Comparison of ENCODE assay signal across 34 mouse cellular contexts in genomic region chr10:24087168-24087567, GRCm38 (mm10). TPM values are rescaled to one million over a fixed set of nuclear protein-coding genes. Genes with fewer than 3 reads are reported as not detected.
DNase-seq lines count a peak whose midpoint lies in the region; ATAC-seq and TF ChIP-seq lines count a peak whose summit lies in the region.
"Had no signal": no experiment of that assay in that cellular context is flagged by ENCODE, and none has a peak within 500 bp of the region (broad histone marks: within the 10 kb centered on the region; RNA-seq: fewer than 3 reads in every experiment).

No protein-coding gene starts in this region.

- H3K27ac ChIP-seq in liver, embryonic 16.5 days (ENCODE audit: low read length): no peak overlapping the region
- no peak overlapping the region for H3K27ac ChIP-seq in liver, embryonic 11.5 days (ENCODE audit: low read depth, low read length)
- peak overlapping the region; percentile 20; the same call in 1 of the 2 replicates for H3K27ac ChIP-seq in intestine, embryonic 16.5 days (ENCODE audit: low read length)
- H3K27ac ChIP-seq in thymus, adult 2 months (ENCODE audit: control insufficient read depth, insufficient read depth, low read length): no peak overlapping the region
- H3K27ac ChIP-seq: embryonic facial prominence, embryonic 10.5 days; embryonic facial prominence, embryonic 13.5 days; forebrain, embryonic 12.5 days; forebrain, embryonic 15.5 days; heart, embryonic 15.5 days; hindbrain, embryonic 10.5 days; hindbrain, embryonic 13.5 days had no signal

- H3K4me2 ChIP-seq in liver, embryonic 16.5 days (ENCODE audit: low read depth, low read length): no peak overlapping the region
- no peak overlapping the region for H3K4me2 ChIP-seq in liver, embryonic 11.5 days
- H3K4me2 ChIP-seq in intestine, embryonic 16.5 days (ENCODE audit: low read depth, low read length): no peak overlapping the region
- H3K4me2 ChIP-seq: embryonic facial prominence, embryonic 13.5 days; forebrain, embryonic 12.5 days; forebrain, embryonic 15.5 days; heart, embryonic 12.5 days; heart, embryonic 15.5 days; hindbrain, embryonic 13.5 days had no signal

- no peak for TF ChIP-seq CTCF in thymus, adult 2 months (IDR thresholded peaks at IDR 0.05; ENCODE audit: borderline replicate concordance, control insufficient read depth, extremely low read depth, insufficient read depth, low read length, poor library complexity)

- no peaks in the 10 kb centered on the region; the same call in 1 of the 2 replicates for H3K4me1 ChIP-seq in liver, embryonic 16.5 days (ENCODE audit: control insufficient read depth, low read depth, low read length)
- H3K4me1 ChIP-seq in liver, embryonic 11.5 days (replicated peaks; ENCODE audit: control insufficient read depth, insufficient read depth, low read length): no peaks in the 10 kb centered on the region
- peaks cover 4% of the 10 kb centered on the region; the same call in 1 of the 2 replicates for H3K4me1 ChIP-seq in megakaryocyte, embryonic 14.5 days
- no peaks in the 10 kb centered on the region for H3K4me1 ChIP-seq in intestine, embryonic 16.5 days (ENCODE audit: control insufficient read depth, insufficient read depth, low read length)
- H3K4me1 ChIP-seq in thymus, adult 2 months (replicated peaks; ENCODE audit: control insufficient read depth, insufficient read depth, low read length): no peaks in the 10 kb centered on the region
- H3K4me1 ChIP-seq: embryonic facial prominence, embryonic 10.5 days; embryonic facial prominence, embryonic 13.5 days; forebrain, embryonic 12.5 days; forebrain, embryonic 15.5 days; heart, embryonic 12.5 days; heart, embryonic 15.5 days; hindbrain, embryonic 10.5 days; hindbrain, embryonic 13.5 days had no signal

- no peak for DNase-seq in liver, embryonic 11.5 days (ENCODE audit: low spot score)
- no peak for DNase-seq in thymus, adult 2 months
- DNase-seq: adrenal gland, adult 2 months; adrenal gland, postnatal 14 days; cerebellum, adult 11-12 months; cerebellum, adult 8-10 months; cerebellum, postnatal 10 days; cerebellum, postnatal 36 days; embryo, embryonic 11 days; gastrocnemius, postnatal 25 days; heart, adult 18-20 months; heart, postnatal 10 days; heart, postnatal 36 days had no signal

- H3K36me3 ChIP-seq in liver, embryonic 16.5 days (ENCODE audit: control insufficient read depth, insufficient read depth): no peaks in the 10 kb centered on the region
- H3K36me3 ChIP-seq in liver, embryonic 11.5 days (ENCODE audit: control insufficient read depth, insufficient read depth, low read length): no peaks in the 10 kb centered on the region
- no peaks in the 10 kb centered on the region for H3K36me3 ChIP-seq in megakaryocyte, embryonic 14.5 days (replicated peaks; ENCODE audit: low read length)
- H3K36me3 ChIP-seq in intestine, embryonic 16.5 days (ENCODE audit: control insufficient read depth, insufficient read depth, low read length): no peaks in the 10 kb centered on the region
- H3K36me3 ChIP-seq in thymus, adult 2 months (ENCODE audit: control insufficient read depth, insufficient read depth, low read length): no peaks in the 10 kb centered on the region
- H3K36me3 ChIP-seq: embryonic facial prominence, embryonic 10.5 days; embryonic facial prominence, embryonic 13.5 days; forebrain, embryonic 12.5 days; forebrain, embryonic 15.5 days; heart, embryonic 12.5 days; heart, embryonic 15.5 days; hindbrain, embryonic 10.5 days; hindbrain, embryonic 13.5 days had no signal

- ATAC-seq in liver, embryonic 16.5 days (ENCODE audit: low read depth): peak; percentile 27; the same call in 1 of the 2 replicates
- no peak for ATAC-seq in liver, embryonic 11.5 days (replicated peaks; ENCODE audit: low FRiP score)
- ATAC-seq in megakaryocyte, adult 5-6 weeks (ENCODE audit: poor library complexity, severe bottlenecking): no peak
- peak; percentile 14; the same call in 1 of the 2 replicates for ATAC-seq in intestine, embryonic 16.5 days
- ATAC-seq: CD4-positive, CD25-positive, alpha-beta regulatory T cell, adult 4 months; forebrain, embryonic 15.5 days had no signal

- H3K9ac ChIP-seq in liver, embryonic 16.5 days (ENCODE audit: low read depth, low read length): no peak overlapping the region
- H3K9ac ChIP-seq in liver, embryonic 11.5 days (ENCODE audit: low read depth, low read length): no peak overlapping the region
- no peak overlapping the region for H3K9ac ChIP-seq in intestine, embryonic 16.5 days (ENCODE audit: low read depth, low read length)
- H3K9ac ChIP-seq: embryonic facial prominence, embryonic 13.5 days; forebrain, embryonic 12.5 days; forebrain, embryonic 15.5 days; heart, embryonic 12.5 days; heart, embryonic 15.5 days; hindbrain, embryonic 13.5 days had no signal

- no peaks in the 10 kb centered on the region for H3K27me3 ChIP-seq in liver, embryonic 16.5 days (ENCODE audit: control insufficient read depth, insufficient read depth, low read depth, low read length)
- no peaks in the 10 kb centered on the region for H3K27me3 ChIP-seq in liver, embryonic 11.5 days (replicated peaks; ENCODE audit: control insufficient read depth, insufficient read depth, low read length)
- no peaks in the 10 kb centered on the region for H3K27me3 ChIP-seq in megakaryocyte, embryonic 14.5 days (replicated peaks)
- no peaks in the 10 kb centered on the region for H3K27me3 ChIP-seq in intestine, embryonic 16.5 days (replicated peaks; ENCODE audit: control insufficient read depth, insufficient read depth, low read length)
- no peaks in the 10 kb centered on the region for H3K27me3 ChIP-seq in thymus, adult 2 months (ENCODE audit: control insufficient read depth, insufficient read depth, low read length)
- H3K27me3 ChIP-seq: embryonic facial prominence, embryonic 13.5 days; forebrain, embryonic 12.5 days; forebrain, embryonic 15.5 days; heart, embryonic 12.5 days; heart, embryonic 15.5 days; hindbrain, embryonic 13.5 days had no signal

- H3K9me3 ChIP-seq in liver, embryonic 16.5 days (replicated peaks; ENCODE audit: control insufficient read depth, low read length): no peaks in the 10 kb centered on the region
- no peaks in the 10 kb centered on the region for H3K9me3 ChIP-seq in liver, embryonic 11.5 days (ENCODE audit: control insufficient read depth, low read length)
- H3K9me3 ChIP-seq in megakaryocyte, embryonic 14.5 days: no peaks in the 10 kb centered on the region
- no peaks in the 10 kb centered on the region for H3K9me3 ChIP-seq in intestine, embryonic 16.5 days (ENCODE audit: control insufficient read depth, low read length)
- H3K9me3 ChIP-seq: embryonic facial prominence, embryonic 10.5 days; embryonic facial prominence, embryonic 13.5 days; forebrain, embryonic 12.5 days; forebrain, embryonic 15.5 days; heart, embryonic 12.5 days; heart, embryonic 15.5 days; hindbrain, embryonic 10.5 days; hindbrain, embryonic 13.5 days had no signal

- no peak overlapping the region for H3K4me3 ChIP-seq in liver, embryonic 16.5 days (ENCODE audit: low read depth, low read length)
- H3K4me3 ChIP-seq in liver, embryonic 11.5 days (ENCODE audit: low read depth, low read length): no peak overlapping the region
- peak overlapping the region; percentile 42 for H3K4me3 ChIP-seq in megakaryocyte, embryonic 14.5 days (replicated peaks)
- H3K4me3 ChIP-seq in intestine, embryonic 16.5 days (ENCODE audit: low read length): no peak overlapping the region
- no peak overlapping the region for H3K4me3 ChIP-seq in thymus, adult 2 months (ENCODE audit: control insufficient read depth, insufficient read depth, low read length)
- H3K4me3 ChIP-seq: embryonic facial prominence, embryonic 10.5 days; embryonic facial prominence, embryonic 13.5 days; erythroblast, embryonic 14.5 days; forebrain, embryonic 12.5 days; forebrain, embryonic 15.5 days; heart, embryonic 12.5 days; heart, embryonic 15.5 days; hindbrain, embryonic 10.5 days; hindbrain, embryonic 13.5 days had no signal

- TF ChIP-seq POLR2A in thymus, adult 2 months (IDR thresholded peaks at IDR 0.05; ENCODE audit: control insufficient read depth, extremely low read depth, insufficient read depth, low read length, poor library complexity): no peak

- 65% methylated on average over 2 of the region's 2 CpGs for WGBS in liver, embryonic 16.5 days (ENCODE audit: insufficient replicate concordance)
- 88% methylated on average over 2 of the region's 2 CpGs for WGBS in liver, embryonic 11.5 days
- WGBS in intestine, embryonic 16.5 days: 88% methylated on average over 2 of the region's 2 CpGs
- WGBS in thymus, adult 2 months: 96% methylated on average over 2 of the region's 2 CpGs

RNA-seq across cellular contexts. Expression of gene Taar8b, which starts 4.9 kb away (rescaled TPM):
- not detected in 2 replicates for polyA plus RNA-seq in liver, embryonic 16.5 days (2015; fragmentation: Nextera tagmentation; extraction: Ambion mirVana)
- not detected in 2 replicates for polyA plus RNA-seq in liver, embryonic 11.5 days (2014; fragmentation: Nextera tagmentation; extraction: Ambion mirVana)
- polyA plus RNA-seq in megakaryocyte, embryonic 14.5 days (2012; ENCODE audit: insufficient read depth, low replicate concordance): not detected in 2 replicates
- not detected in 2 replicates for total RNA-seq in megakaryocyte, adult 5-6 weeks (2015)
- total RNA-seq in megakaryocyte, adult 5-6 weeks (2017): not detected in 2 replicates
- not detected in 2 replicates for polyA plus RNA-seq in intestine, embryonic 16.5 days (2015; fragmentation: Nextera tagmentation; extraction: Ambion mirVana)
- not detected in 2 replicates for polyA plus RNA-seq in thymus, adult 2 months (2012; rRNA removed)
- total RNA-seq: adrenal gland, adult 2 months; adrenal gland, postnatal 14 days; adrenal gland, postnatal 4 days; gastrocnemius, adult 8-10 months; gastrocnemius, postnatal 25 days; heart, adult 18-20 months; heart, postnatal 10 days; heart, postnatal 36 days; MEL had no signal
- polyA plus RNA-seq: adrenal gland, adult 2 months; brain, embryonic 14.5 days; C2C12; CD4-positive, CD25-positive, alpha-beta regulatory T cell, adult 4 months; cortical plate, adult 2 months; embryonic facial prominence, embryonic 10.5 days; embryonic facial prominence, embryonic 13.5 days; erythroblast, embryonic 14.5 days; forebrain, embryonic 12.5 days; forebrain, embryonic 15.5 days; gonadal fat pad, adult 2 months; heart, embryonic 12.5 days; heart, embryonic 15.5 days; hindbrain, embryonic 10.5 days; hindbrain, embryonic 13.5 days had no signal

RNA-seq across cellular contexts. Expression of gene Taar8a, which starts 10.9 kb away (rescaled TPM):
- polyA plus RNA-seq in liver, embryonic 16.5 days (2015; fragmentation: Nextera tagmentation; extraction: Ambion mirVana): not detected in 2 replicates
- polyA plus RNA-seq in liver, embryonic 11.5 days (2014; fragmentation: Nextera tagmentation; extraction: Ambion mirVana): not detected in 2 replicates
- not detected in 2 replicates for polyA plus RNA-seq in megakaryocyte, embryonic 14.5 days (2012; ENCODE audit: insufficient read depth, low replicate concordance)
- not detected in 2 replicates for total RNA-seq in megakaryocyte, adult 5-6 weeks (2015)
- total RNA-seq in megakaryocyte, adult 5-6 weeks (2017): not detected in 2 replicates
- polyA plus RNA-seq in intestine, embryonic 16.5 days (2015; fragmentation: Nextera tagmentation; extraction: Ambion mirVana): not detected in 2 replicates
- polyA plus RNA-seq in thymus, adult 2 months (2012; rRNA removed): not detected in 2 replicates
- total RNA-seq: adrenal gland, adult 2 months; adrenal gland, postnatal 14 days; gastrocnemius, adult 8-10 months; gastrocnemius, postnatal 25 days; heart, adult 18-20 months; heart, postnatal 10 days; heart, postnatal 36 days; MEL had no signal
- polyA plus RNA-seq: adrenal gland, adult 2 months; brain, embryonic 14.5 days; C2C12; CD4-positive, CD25-positive, alpha-beta regulatory T cell, adult 4 months; cortical plate, adult 2 months; embryonic facial prominence, embryonic 10.5 days; embryonic facial prominence, embryonic 13.5 days; erythroblast, embryonic 14.5 days; forebrain, embryonic 12.5 days; forebrain, embryonic 15.5 days; gonadal fat pad, adult 2 months; heart, embryonic 12.5 days; heart, embryonic 15.5 days; hindbrain, embryonic 10.5 days; hindbrain, embryonic 13.5 days had no signal

RNA-seq across cellular contexts. Expression of gene Taar8c, which starts 14.5 kb away (rescaled TPM):
- polyA plus RNA-seq in liver, embryonic 16.5 days (2015; fragmentation: Nextera tagmentation; extraction: Ambion mirVana): not detected in 2 replicates
- not detected in 2 replicates for polyA plus RNA-seq in liver, embryonic 11.5 days (2014; fragmentation: Nextera tagmentation; extraction: Ambion mirVana)
- not detected in 2 replicates for polyA plus RNA-seq in megakaryocyte, embryonic 14.5 days (2012; ENCODE audit: insufficient read depth, low replicate concordance)
- not detected in 2 replicates for total RNA-seq in megakaryocyte, adult 5-6 weeks (2015)
- total RNA-seq in megakaryocyte, adult 5-6 weeks (2017): not detected in 2 replicates
- polyA plus RNA-seq in intestine, embryonic 16.5 days (2015; fragmentation: Nextera tagmentation; extraction: Ambion mirVana): 0.13 TPM in 1 of 2 replicates, not detected in the other
- polyA plus RNA-seq in thymus, adult 2 months (2012; rRNA removed): not detected in 2 replicates
- total RNA-seq: adrenal gland, adult 2 months; adrenal gland, postnatal 14 days; adrenal gland, postnatal 4 days; gastrocnemius, adult 8-10 months; gastrocnemius, postnatal 25 days; heart, adult 18-20 months; heart, postnatal 10 days; heart, postnatal 36 days; MEL had no signal
- polyA plus RNA-seq: adrenal gland, adult 2 months; brain, embryonic 14.5 days; C2C12; CD4-positive, CD25-positive, alpha-beta regulatory T cell, adult 4 months; cortical plate, adult 2 months; embryonic facial prominence, embryonic 10.5 days; embryonic facial prominence, embryonic 13.5 days; erythroblast, embryonic 14.5 days; forebrain, embryonic 12.5 days; forebrain, embryonic 15.5 days; gonadal fat pad, adult 2 months; heart, embryonic 12.5 days; heart, embryonic 15.5 days; hindbrain, embryonic 10.5 days; hindbrain, embryonic 13.5 days had no signal

RNA-seq across cellular contexts. Expression of gene Taar9, which starts 22.2 kb away (rescaled TPM):
- not detected in 2 replicates for polyA plus RNA-seq in liver, embryonic 16.5 days (2015; fragmentation: Nextera tagmentation; extraction: Ambion mirVana)
- polyA plus RNA-seq in liver, embryonic 11.5 days (2014; fragmentation: Nextera tagmentation; extraction: Ambion mirVana): not detected in 2 replicates
- not detected in 2 replicates for polyA plus RNA-seq in megakaryocyte, embryonic 14.5 days (2012; ENCODE audit: insufficient read depth, low replicate concordance)
- not detected in 2 replicates for total RNA-seq in megakaryocyte, adult 5-6 weeks (2015)
- not detected in 2 replicates for total RNA-seq in megakaryocyte, adult 5-6 weeks (2017)
- not detected in 2 replicates for polyA plus RNA-seq in intestine, embryonic 16.5 days (2015; fragmentation: Nextera tagmentation; extraction: Ambion mirVana)
- not detected in 2 replicates for polyA plus RNA-seq in thymus, adult 2 months (2012; rRNA removed)
- total RNA-seq: adrenal gland, adult 2 months; adrenal gland, postnatal 14 days; adrenal gland, postnatal 4 days; gastrocnemius, adult 8-10 months; gastrocnemius, postnatal 25 days; heart, adult 18-20 months; heart, postnatal 10 days; heart, postnatal 36 days; MEL had no signal
- polyA plus RNA-seq: adrenal gland, adult 2 months; brain, embryonic 14.5 days; C2C12; CD4-positive, CD25-positive, alpha-beta regulatory T cell, adult 4 months; cortical plate, adult 2 months; embryonic facial prominence, embryonic 10.5 days; embryonic facial prominence, embryonic 13.5 days; erythroblast, embryonic 14.5 days; forebrain, embryonic 12.5 days; forebrain, embryonic 15.5 days; gonadal fat pad, adult 2 months; heart, embryonic 12.5 days; heart, embryonic 15.5 days; hindbrain, embryonic 10.5 days; hindbrain, embryonic 13.5 days had no signal

RNA-seq across cellular contexts. Expression of gene Taar7f, which starts 37.9 kb away (rescaled TPM):
- not detected in 2 replicates for polyA plus RNA-seq in liver, embryonic 16.5 days (2015; fragmentation: Nextera tagmentation; extraction: Ambion mirVana)
- polyA plus RNA-seq in liver, embryonic 11.5 days (2014; fragmentation: Nextera tagmentation; extraction: Ambion mirVana): not detected in 2 replicates
- polyA plus RNA-seq in megakaryocyte, embryonic 14.5 days (2012; ENCODE audit: insufficient read depth, low replicate concordance): not detected in 2 replicates
- not detected in 2 replicates for total RNA-seq in megakaryocyte, adult 5-6 weeks (2015)
- not detected in 2 replicates for total RNA-seq in megakaryocyte, adult 5-6 weeks (2017)
- not detected in 2 replicates for polyA plus RNA-seq in intestine, embryonic 16.5 days (2015; fragmentation: Nextera tagmentation; extraction: Ambion mirVana)
- polyA plus RNA-seq in thymus, adult 2 months (2012; rRNA removed): not detected in 2 replicates
- total RNA-seq: adrenal gland, adult 2 months; adrenal gland, postnatal 14 days; adrenal gland, postnatal 4 days; gastrocnemius, adult 8-10 months; gastrocnemius, postnatal 25 days; heart, adult 18-20 months; heart, postnatal 10 days; heart, postnatal 36 days; MEL had no signal
- polyA plus RNA-seq: adrenal gland, adult 2 months; brain, embryonic 14.5 days; C2C12; CD4-positive, CD25-positive, alpha-beta regulatory T cell, adult 4 months; cortical plate, adult 2 months; embryonic facial prominence, embryonic 10.5 days; embryonic facial prominence, embryonic 13.5 days; erythroblast, embryonic 14.5 days; forebrain, embryonic 12.5 days; forebrain, embryonic 15.5 days; gonadal fat pad, adult 2 months; heart, embryonic 12.5 days; heart, embryonic 15.5 days; hindbrain, embryonic 10.5 days; hindbrain, embryonic 13.5 days had no signal

Comparison
In these comparisons a context has a peak if more than half of its experiments do, and no peak if none do; other contexts are left out.
1. ATAC-seq: peak in liver, embryonic 16.5 days (single experiment) and intestine, embryonic 16.5 days (single experiment); none in liver, embryonic 11.5 days (single experiment) and megakaryocyte, adult 5-6 weeks (single experiment).